Mouse (Mus musculus) gastrocnemius, postnatal 36 days (tissue): ENCODE measurements at regions not wholly inside any gene's neighbourhood (a gene's known extent, or its start where the extent isn't known, plus 50 kb on each side); places are given as distances from the start of the nearest gene placed in this dataset.

Experiments
- DNase-seq, 2 experiments: peaks; one replicate each; pipeline ENCODE4 v3.0.0; 2022
- intact Hi-C: fragments of 180-260 bp; cut with DNase I; formaldehyde crosslinking; loops from one replicate; pipeline ENCODE4 v1.15.1; 2025

GRCm38 (mm10) chr12:21492549-21493291 lies 75.3 kb upstream of the Ywhaq start:
- intact Hi-C loops = no loop called here

GRCm38 (mm10) chr12:21481644-21482043 lies 64.2 kb upstream of the Ywhaq start:
- intact Hi-C loops = no loop called here
- no peak for DNase-seq

More at GRCm38 (mm10) chr12:21492549-21493291, 75.3 kb upstream of the Ywhaq start:
- DNase-seq = no peak

GRCm38 (mm10) chr12:21480226-21480625 lies 62.8 kb upstream of the Ywhaq start:
- no peak for DNase-seq
- intact Hi-C loops = no loop called here

GRCm38 (mm10) chr12:21479251-21479650 lies 61.8 kb upstream of the Ywhaq start:
- intact Hi-C loops = no loop called here
- DNase-seq = no peak

- intact Hi-C loops = no loop called here
These were observed 59.1 kb upstream of the Ywhaq start for GRCm38 (mm10) chr12:21476516-21476915.

GRCm38 (mm10) chr12:21472951-21473710 lies 55.7 kb upstream of the Ywhaq start:
- intact Hi-C loops = no loop called here
- DNase-seq = no peak

More at GRCm38 (mm10) chr12:21476516-21476915, 59.1 kb upstream of the Ywhaq start:
- no peak for DNase-seq

GRCm38 (mm10) chr12:21472487-21472886 lies 55.0 kb upstream of the Ywhaq start:
- intact Hi-C loops = no loop called here

GRCm38 (mm10) chr12:21471986-21472385 lies 54.5 kb upstream of the Ywhaq start:
- DNase-seq = no peak
- intact Hi-C loops = no loop called here

More at GRCm38 (mm10) chr12:21472487-21472886, 55.0 kb upstream of the Ywhaq start:
- DNase-seq = peak; percentile 28 to 48

- intact Hi-C loops = no loop called here
- DNase-seq = no peak
These were observed 52.8 kb upstream of the Ywhaq start for GRCm38 (mm10) chr12:21470286-21470685.
